Mouse (Mus musculus) lung, postnatal 0 days (tissue): ENCODE measurements around the gene Slc7a14.

Experiments used
- CTCF ChIP-seq: IDR thresholded peaks from 2 replicates; pipeline ENCODE4 v1.5.1; 2016; ENCODE audit warnings: antibody characterized with exemption, mild to moderate bottlenecking
- EP300 ChIP-seq: IDR thresholded peaks from 2 replicates; pipeline ENCODE4 v1.6.1; 2016; ENCODE audit warnings: antibody characterized with exemption, mild to moderate bottlenecking, control low read depth

GRCm38 (mm10) chr3:31243478-31243877 lies 66.7 kb downstream of the Slc7a14 start:
- no peak for TF ChIP-seq CTCF
- no peak for TF ChIP-seq EP300
